Mouse (Mus musculus): ENCODE measurements at regions not wholly inside any gene's neighbourhood (a gene's known extent, or its start where the extent isn't known, plus 50 kb on each side); places are given as distances from the start of the nearest gene placed in this dataset.
A peak's percentile ranks its signal among the peaks of the same experiment; 100 is the strongest.

GRCm38 (mm10) chr9:14081138-14081537 lies 193.7 kb upstream of the Sesn3 start:
- ATAC-seq (ENCODE audit: low FRiP score) = no peak
- Histone ChIP-seq H3K36me3 (no peaks in the 10 kb centered on the region), H3K27ac (replicated peaks) (no peak overlapping the region), H3K27me3 (replicated peaks) (no peaks in the 10 kb centered on the region), H3K9me3 (replicated peaks) (no peaks in the 10 kb centered on the region), H3K4me1 (no peaks in the 10 kb centered on the region), H3K4me2 (no peak overlapping the region), H3K4me3 (replicated peaks) (no peak overlapping the region), H3K9ac (replicated peaks) (no peak overlapping the region)
- 34% methylated on average over 4 of the region's 4 CpGs for WGBS

DNA sequence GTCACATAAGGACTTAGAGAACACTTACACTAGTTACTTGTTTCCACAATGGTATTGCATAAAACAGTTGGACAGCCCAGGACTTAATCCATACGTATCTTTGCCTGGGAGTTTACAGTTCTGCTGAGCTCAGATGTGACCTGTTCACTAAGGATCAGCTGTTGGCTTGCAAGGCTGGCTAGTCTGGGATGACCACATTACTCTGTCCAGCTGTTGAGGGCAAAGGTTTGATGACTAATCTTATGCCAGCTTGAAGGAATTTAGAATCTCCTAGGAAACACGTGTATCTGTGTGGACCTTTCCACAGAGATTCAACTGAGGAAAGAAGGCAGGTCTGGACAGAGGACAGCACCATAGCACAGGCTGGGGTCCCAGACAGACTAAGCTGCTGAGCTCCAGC lies 188.7 kb upstream of the Sesn3 start:
- 80% methylated on average over 2 of the region's 2 CpGs for WGBS
- no peak for ATAC-seq (ENCODE audit: low FRiP score)

GRCm38 (mm10) chr9:14086611-14087010 lies 188.3 kb upstream of the Sesn3 start:
- H3K9ac ChIP-seq (replicated peaks) = no peak overlapping the region
- no peak for ATAC-seq (ENCODE audit: low FRiP score)
- WGBS = 89% methylated on average over 3 of the region's 3 CpGs
- no peak overlapping the region for H3K4me2 ChIP-seq
- H3K4me3 ChIP-seq (replicated peaks) = no peak overlapping the region
- H3K27ac ChIP-seq (replicated peaks) = no peak overlapping the region
- no peaks in the 10 kb centered on the region for H3K9me3 ChIP-seq (replicated peaks)
- no peaks in the 10 kb centered on the region for H3K27me3 ChIP-seq (replicated peaks)
- no peaks in the 10 kb centered on the region for H3K4me1 ChIP-seq
- H3K36me3 ChIP-seq = no peaks in the 10 kb centered on the region

More for the DNA sequence above, 188.7 kb upstream of the Sesn3 start:
- Histone ChIP-seq H3K36me3 (no peaks in the 10 kb centered on the region), H3K9me3 (replicated peaks) (no peaks in the 10 kb centered on the region), H3K4me3 (replicated peaks) (no peak overlapping the region), H3K27ac (replicated peaks) (no peak overlapping the region), H3K9ac (replicated peaks) (no peak overlapping the region), H3K4me1 (no peaks in the 10 kb centered on the region), H3K4me2 (no peak overlapping the region), H3K27me3 (replicated peaks) (no peaks in the 10 kb centered on the region)

DNA sequence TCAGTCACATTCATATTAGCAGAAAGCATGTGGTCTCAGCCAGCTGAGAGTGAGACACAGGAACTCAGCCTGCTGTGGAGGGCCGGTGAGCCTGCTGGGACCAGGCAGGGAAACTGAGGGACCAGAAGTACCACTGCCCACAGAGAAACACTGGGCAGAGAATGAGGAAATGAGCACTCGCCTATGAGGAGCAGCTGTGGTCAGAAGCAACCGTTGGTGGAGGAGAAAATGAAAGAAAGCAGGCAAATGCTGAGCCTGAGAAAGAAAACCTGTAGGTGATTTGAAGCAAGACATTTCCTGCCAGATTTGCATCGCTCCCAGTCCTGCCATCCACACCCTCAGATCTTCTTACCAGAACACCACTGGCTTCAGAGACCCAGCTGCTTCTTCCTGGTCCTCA lies 187.0 kb upstream of the Sesn3 start:
- H3K27me3 ChIP-seq (replicated peaks) = no peaks in the 10 kb centered on the region
- ATAC-seq (ENCODE audit: low FRiP score) = no peak
- no peak overlapping the region for H3K4me2 ChIP-seq
- no peak overlapping the region for H3K27ac ChIP-seq (replicated peaks)
- no peak overlapping the region for H3K4me3 ChIP-seq (replicated peaks)
- no peak overlapping the region for H3K9ac ChIP-seq (replicated peaks)
- H3K36me3 ChIP-seq = no peaks in the 10 kb centered on the region
- H3K4me1 ChIP-seq = no peaks in the 10 kb centered on the region
- H3K9me3 ChIP-seq (replicated peaks) = no peaks in the 10 kb centered on the region
- 81% methylated on average over 4 of the region's 4 CpGs for WGBS

DNA sequence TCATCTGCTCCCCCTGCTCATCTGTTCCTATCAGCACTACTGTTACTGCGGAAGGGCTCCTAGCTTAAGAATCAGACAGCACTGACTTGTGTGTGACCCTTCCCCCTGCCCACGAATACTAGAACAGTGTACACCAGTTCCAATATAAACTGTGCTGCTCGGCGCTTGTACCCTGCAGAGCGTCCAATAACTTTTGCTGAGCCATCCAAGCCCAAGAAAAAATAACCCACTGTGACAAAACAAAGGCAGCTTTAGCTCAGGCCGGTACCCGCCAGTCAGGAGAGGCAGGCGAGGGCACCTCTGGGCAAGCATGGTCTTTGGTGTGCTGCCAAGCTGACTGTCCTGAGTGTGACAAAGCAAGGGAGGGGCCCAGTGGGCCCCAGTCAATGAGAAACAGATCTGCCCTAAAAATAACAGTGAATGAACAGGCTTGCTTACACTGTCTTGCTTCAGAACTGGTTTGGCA lies 185.0 kb upstream of the Sesn3 start:
- H3K27ac ChIP-seq (replicated peaks) = no peak overlapping the region
- H3K9me3 ChIP-seq (replicated peaks) = no peaks in the 10 kb centered on the region
- no peak overlapping the region for H3K4me2 ChIP-seq
- H3K4me3 ChIP-seq (replicated peaks) = no peak overlapping the region
- no peak overlapping the region for H3K9ac ChIP-seq (replicated peaks)
- ATAC-seq (ENCODE audit: low FRiP score) = peak; percentile 45
- no peaks in the 10 kb centered on the region for H3K4me1 ChIP-seq
- WGBS = 41% methylated on average over 8 of the region's 8 CpGs
- H3K36me3 ChIP-seq = no peaks in the 10 kb centered on the region
- no peaks in the 10 kb centered on the region for H3K27me3 ChIP-seq (replicated peaks)

DNA sequence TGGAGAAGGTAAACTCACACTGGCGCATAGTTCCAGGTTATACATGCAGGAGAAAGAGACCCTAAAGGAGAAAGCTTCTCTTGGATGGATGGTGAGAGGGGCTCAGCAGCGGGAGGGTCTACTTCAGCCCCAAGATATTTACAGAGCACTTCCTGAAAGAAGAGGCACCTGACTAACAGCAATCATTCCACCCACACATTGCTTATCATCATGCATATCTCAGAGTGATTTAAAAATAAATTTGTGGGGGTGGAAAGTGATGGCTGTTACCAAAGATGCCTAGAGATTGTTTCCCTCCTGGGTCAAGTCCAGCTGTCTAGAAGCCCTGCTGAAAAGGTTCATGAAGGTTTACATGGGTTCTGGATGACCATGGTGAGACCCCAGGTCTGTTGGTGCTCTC lies 184.4 kb upstream of the Sesn3 start:
- no peak overlapping the region for H3K4me2 ChIP-seq
- H3K9me3 ChIP-seq (replicated peaks) = no peaks in the 10 kb centered on the region
- no peaks in the 10 kb centered on the region for H3K36me3 ChIP-seq
- no peak overlapping the region for H3K27ac ChIP-seq (replicated peaks)
- H3K27me3 ChIP-seq (replicated peaks) = no peaks in the 10 kb centered on the region
- H3K4me3 ChIP-seq (replicated peaks) = no peak overlapping the region
- no peak for ATAC-seq (ENCODE audit: low FRiP score)
- H3K4me1 ChIP-seq = no peaks in the 10 kb centered on the region
- H3K9ac ChIP-seq (replicated peaks) = no peak overlapping the region
- WGBS = 95% methylated on average over 2 of the region's 2 CpGs

DNA sequence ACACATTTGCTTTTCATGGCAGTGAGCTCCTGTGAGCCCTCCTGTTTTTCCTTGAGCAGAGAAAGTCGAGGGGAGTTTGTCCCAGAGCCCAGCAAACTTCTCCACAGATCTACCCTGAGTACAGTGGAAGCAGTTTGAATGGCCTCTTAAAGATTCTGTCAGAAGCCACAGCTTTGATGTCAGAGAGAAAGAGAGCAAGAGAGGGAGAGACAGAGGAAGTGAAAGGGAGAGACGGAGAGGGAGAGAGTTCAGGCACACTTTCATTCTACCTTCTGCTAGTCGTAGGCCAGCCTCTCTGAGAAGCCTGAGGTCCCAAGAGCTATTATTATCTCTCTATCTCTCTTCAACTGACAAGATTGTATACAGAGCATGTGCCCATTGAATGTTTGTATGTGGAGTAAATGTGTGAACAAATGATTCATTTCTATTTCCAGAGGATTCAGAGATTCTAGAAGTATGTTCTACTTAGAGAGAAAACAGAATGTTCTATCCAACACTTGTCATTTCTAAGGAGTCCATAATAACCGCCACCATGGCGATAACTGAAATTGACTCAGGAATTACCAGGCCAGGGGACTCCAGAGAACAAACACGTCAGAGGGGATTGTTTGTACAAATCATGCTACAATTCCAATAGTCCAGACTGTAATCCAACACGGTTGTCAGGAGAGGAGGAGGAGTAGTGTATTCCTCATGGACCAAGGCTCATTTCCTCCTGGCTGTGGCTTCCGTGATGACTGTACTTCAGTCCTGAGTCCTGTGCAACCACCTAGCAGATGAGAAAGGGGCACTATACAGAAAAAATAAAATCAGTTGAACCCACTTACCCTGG lies 183.6 kb upstream of the Sesn3 start:
- no peaks in the 10 kb centered on the region for H3K27me3 ChIP-seq (replicated peaks)
- H3K9me3 ChIP-seq (replicated peaks) = no peaks in the 10 kb centered on the region
- H3K9ac ChIP-seq (replicated peaks) = no peak overlapping the region
- H3K4me1 ChIP-seq = no peaks in the 10 kb centered on the region
- H3K4me3 ChIP-seq (replicated peaks) = no peak overlapping the region
- H3K4me2 ChIP-seq = no peak overlapping the region
- H3K27ac ChIP-seq (replicated peaks) = no peak overlapping the region
- WGBS = 81% methylated on average over 8 of the region's 8 CpGs
- no peak for ATAC-seq (ENCODE audit: low FRiP score)
- no peaks in the 10 kb centered on the region for H3K36me3 ChIP-seq

DNA sequence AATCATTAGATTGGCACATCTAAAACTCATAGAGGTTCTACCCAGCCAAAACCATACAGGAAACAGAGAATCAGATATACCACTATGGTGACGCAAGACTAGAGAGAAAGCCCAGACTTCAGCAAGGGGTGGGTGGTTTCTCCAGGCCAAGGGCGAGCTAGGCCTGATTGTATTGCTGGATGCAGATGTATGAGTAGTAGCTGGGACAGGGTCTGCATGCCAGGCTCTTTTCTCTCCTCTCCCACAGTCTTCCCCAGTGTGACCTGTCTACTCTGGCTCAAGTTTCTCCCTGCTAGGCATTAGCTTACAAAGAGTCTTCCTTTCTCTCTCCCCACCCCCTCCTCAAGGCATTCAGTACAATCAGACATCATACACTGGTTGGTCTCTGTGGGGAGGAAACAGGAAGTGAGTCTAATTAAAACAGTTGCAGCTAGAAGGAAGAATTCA lies 181.8 kb upstream of the Sesn3 start:
- Histone ChIP-seq H3K27ac (replicated peaks) (no peak overlapping the region), H3K36me3 (no peaks in the 10 kb centered on the region), H3K4me2 (no peak overlapping the region), H3K27me3 (replicated peaks) (no peaks in the 10 kb centered on the region), H3K9me3 (replicated peaks) (no peaks in the 10 kb centered on the region), H3K4me3 (replicated peaks) (no peak overlapping the region), H3K9ac (replicated peaks) (no peak overlapping the region), H3K4me1 (no peaks in the 10 kb centered on the region)
- no peak for ATAC-seq (ENCODE audit: low FRiP score)
- 92% methylated on average over 2 of the region's 2 CpGs for WGBS

DNA sequence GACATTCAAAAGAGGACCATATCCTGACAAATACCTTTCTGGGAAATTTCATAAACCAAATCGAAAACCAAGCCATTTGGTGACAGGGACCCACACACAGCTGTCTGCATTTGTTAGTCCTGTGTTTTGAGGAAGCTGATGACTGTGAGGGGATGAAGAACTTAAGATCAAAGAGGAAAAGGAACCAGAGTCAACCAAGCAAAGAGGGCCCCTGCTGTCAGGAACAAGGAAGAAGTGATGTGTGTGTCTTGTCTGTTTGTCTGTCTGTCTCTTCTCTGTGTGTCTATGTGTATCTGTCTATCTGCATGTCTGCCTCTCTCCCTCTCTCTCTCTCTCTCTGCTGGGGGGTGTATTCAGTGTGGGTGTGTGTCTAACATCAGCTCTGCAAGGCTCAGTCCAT lies 171.3 kb upstream of the Sesn3 start:
- no peak for ATAC-seq (ENCODE audit: low FRiP score)
- H3K4me2 ChIP-seq = no peak overlapping the region
- no peaks in the 10 kb centered on the region for H3K4me1 ChIP-seq
- H3K36me3 ChIP-seq = no peaks in the 10 kb centered on the region
- H3K27me3 ChIP-seq (replicated peaks) = no peaks in the 10 kb centered on the region
- no peak overlapping the region for H3K4me3 ChIP-seq (replicated peaks)
- H3K9me3 ChIP-seq (replicated peaks) = no peaks in the 10 kb centered on the region
- 68% methylated on average over 1 of the region's 1 CpGs for WGBS
- H3K27ac ChIP-seq (replicated peaks) = no peak overlapping the region
- no peak overlapping the region for H3K9ac ChIP-seq (replicated peaks)

DNA sequence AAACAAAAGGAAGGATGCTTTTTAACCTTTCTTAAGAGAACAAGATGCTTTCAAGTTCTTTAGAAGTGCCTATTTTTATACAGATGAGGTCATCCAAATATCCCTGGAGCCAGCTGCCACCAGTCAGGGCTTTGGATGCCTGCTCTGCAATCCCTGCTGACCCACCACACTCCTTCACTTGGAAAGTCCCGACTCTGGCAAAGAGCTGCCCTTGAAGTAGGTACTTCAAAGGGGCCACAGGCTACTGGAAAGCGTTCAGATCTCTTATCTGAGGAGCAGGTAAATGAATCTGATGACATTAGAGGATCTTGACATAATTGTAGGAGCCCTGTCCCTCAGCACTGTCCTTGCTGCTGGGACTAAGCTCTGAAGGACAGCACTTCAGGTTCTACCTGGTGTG lies 169.9 kb upstream of the Sesn3 start:
- 76% methylated on average over 2 of the region's 2 CpGs for WGBS
- no peak for ATAC-seq (ENCODE audit: low FRiP score)
- Histone ChIP-seq H3K4me2 (no peak overlapping the region), H3K9me3 (replicated peaks) (no peaks in the 10 kb centered on the region), H3K27me3 (replicated peaks) (no peaks in the 10 kb centered on the region), H3K4me3 (replicated peaks) (no peak overlapping the region), H3K36me3 (no peaks in the 10 kb centered on the region), H3K4me1 (no peaks in the 10 kb centered on the region), H3K9ac (replicated peaks) (no peak overlapping the region), H3K27ac (replicated peaks) (no peak overlapping the region)

DNA sequence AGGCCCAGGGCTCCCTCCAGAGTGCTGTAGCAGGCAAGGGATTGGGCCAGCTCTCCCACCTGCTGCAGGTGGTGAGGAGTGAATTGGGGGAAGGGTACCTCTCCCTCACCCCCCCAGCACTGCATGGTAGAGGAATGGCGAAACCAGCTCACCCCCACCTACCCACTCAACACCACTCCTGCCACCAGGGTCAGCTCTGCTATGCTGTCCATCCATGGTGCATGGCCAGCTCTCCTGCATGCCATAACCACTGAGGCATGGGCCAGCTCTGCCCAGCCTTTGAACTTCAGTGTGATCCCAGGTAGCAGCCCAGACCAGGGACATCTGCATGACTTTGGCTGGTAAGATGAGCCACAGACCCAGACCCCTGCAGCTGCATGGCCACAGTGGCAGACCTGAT lies 168.5 kb upstream of the Sesn3 start:
- no peaks in the 10 kb centered on the region for H3K36me3 ChIP-seq
- H3K27me3 ChIP-seq (replicated peaks) = no peaks in the 10 kb centered on the region
- no peak overlapping the region for H3K4me2 ChIP-seq
- no peak overlapping the region for H3K27ac ChIP-seq (replicated peaks)
- no peak overlapping the region for H3K4me3 ChIP-seq (replicated peaks)
- no peaks in the 10 kb centered on the region for H3K4me1 ChIP-seq
- no peak overlapping the region for H3K9ac ChIP-seq (replicated peaks)
- 100% methylated on average over 1 of the region's 1 CpGs for WGBS
- no peaks in the 10 kb centered on the region for H3K9me3 ChIP-seq (replicated peaks)
- no peak for ATAC-seq (ENCODE audit: low FRiP score)

- ATAC-seq (ENCODE audit: low FRiP score) = no peak
- H3K4me2 ChIP-seq = no peak overlapping the region
- no peaks in the 10 kb centered on the region for H3K4me1 ChIP-seq
- H3K27me3 ChIP-seq (replicated peaks) = no peaks in the 10 kb centered on the region
- H3K27ac ChIP-seq (replicated peaks) = no peak overlapping the region
- no peak overlapping the region for H3K9ac ChIP-seq (replicated peaks)
- H3K9me3 ChIP-seq (replicated peaks) = no peaks in the 10 kb centered on the region
- 90% methylated on average over 4 of the region's 4 CpGs for WGBS
- H3K4me3 ChIP-seq (replicated peaks) = no peak overlapping the region
- no peaks in the 10 kb centered on the region for H3K36me3 ChIP-seq
Observed at GRCm38 (mm10) chr9:14108798-14109197, 166.1 kb upstream of the Sesn3 start.
